Mouse (Mus musculus) frontal cortex, postnatal 14 days (tissue): ENCODE data around the gene 2010003K11Rik.
A peak's percentile ranks its signal among the peaks of the same experiment; 100 is the strongest.
"Not testable (repeated sequence)": the region's sequence is repeated elsewhere in the genome, so short reads cannot be mapped to it uniquely, and the experiment has no call there.

ENCODE experiments used
- DNase-seq, 2 experiments: peaks; one replicate each; pipeline ENCODE4 v3.0.0; 2022; ENCODE audit warnings: low spot score in 2 of 2

The 2010003K11Rik gene

DNA sequence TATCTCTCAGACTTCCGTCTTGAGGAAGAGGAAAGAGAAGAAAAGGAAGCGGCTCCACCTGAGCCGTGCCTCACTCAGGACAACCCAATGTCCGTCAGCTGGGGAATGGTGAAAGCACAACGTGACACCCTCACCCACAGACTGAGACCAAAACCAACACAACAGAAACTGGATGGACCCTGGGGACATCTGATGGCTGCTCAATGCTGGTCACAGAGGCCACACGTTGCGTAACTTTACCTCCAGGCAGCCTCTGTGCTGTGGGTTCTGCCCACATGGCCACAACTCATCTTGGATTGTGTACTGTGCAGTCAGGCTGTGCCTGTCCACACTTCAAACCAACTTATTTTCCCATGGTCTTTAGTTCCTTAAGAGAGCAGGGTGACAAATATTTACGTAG lies 36.4 kb downstream of the 2010003K11Rik start:
- DNase-seq, result no peak

DNA sequence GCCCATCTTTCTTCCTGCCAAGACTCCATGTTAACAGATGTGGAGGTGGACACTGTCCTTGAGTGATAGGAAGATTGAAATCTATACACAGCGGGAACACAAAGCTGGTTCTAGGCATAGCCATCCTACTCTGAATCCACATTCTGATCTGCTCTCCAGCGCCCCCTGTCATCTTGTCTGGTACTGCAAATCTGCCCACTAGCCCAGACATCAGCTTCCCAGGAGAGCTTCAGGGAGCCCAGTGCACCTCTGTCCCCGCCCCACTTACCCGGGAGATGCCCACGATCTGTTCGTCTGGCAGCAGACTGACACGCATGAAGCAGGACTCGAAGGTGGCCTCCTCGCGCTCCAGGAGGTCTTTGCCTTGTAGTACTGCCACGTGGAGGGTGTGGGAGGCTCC lies 42.2 kb downstream of the 2010003K11Rik start:
- DNase-seq, result peak in 1 of 2 experiments; percentile 43

DNA sequence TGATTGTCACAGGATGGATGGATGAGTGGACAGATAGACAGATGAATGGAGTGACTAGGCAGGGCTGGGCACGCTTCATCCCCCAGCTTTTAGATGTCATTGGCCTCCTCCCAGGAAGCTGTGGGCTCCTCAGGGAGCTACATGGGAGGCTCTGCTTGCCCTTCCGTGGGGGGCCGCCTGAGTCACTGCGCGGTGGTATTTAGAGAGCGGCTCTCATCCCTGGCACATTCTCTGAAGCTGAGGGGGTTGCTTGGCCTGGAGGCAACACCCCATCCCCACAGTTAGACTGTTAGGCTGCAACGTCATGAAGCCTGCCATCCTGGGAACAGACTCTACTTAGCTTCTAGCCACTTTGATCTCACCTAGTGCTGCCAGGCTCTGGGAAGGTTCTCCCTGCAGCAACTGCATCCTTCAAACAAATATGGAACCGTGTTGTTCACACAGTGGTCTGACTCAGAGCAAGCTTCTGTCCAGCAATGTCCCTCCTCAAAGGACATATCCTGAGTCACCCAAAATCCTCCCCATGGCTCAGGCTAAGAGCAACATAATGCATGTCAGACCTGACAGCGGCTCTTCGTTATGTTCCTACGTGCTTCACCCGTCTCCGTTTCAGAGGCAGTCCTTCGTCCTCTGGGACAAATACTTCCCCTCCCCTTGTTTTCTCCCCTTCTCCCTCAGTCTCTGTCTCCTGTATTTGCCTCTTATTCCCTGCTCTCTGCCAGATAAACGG lies 43.1 kb downstream of the 2010003K11Rik start:
- DNase-seq, result no peak

DNA sequence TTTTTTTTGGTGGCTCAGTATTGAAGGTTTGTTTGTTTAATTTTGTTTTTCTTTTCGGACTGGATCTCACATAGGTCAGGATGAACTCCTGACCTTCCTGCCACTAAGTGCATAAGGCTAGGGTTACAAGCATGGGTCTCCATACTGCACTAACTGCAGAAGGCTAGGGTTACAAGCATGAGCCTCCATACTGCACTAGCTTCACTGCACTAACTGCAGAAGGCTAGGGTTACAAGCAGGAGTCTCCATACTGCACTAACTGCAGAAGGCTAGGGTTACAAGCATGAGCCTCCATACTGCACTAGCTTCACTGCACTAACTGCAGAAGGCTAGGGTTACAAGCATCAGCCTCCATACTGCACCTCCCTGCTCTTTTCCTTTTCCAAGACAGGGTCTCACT lies 44.3 kb downstream of the 2010003K11Rik start:
- not testable (repeated sequence) for DNase-seq

DNA sequence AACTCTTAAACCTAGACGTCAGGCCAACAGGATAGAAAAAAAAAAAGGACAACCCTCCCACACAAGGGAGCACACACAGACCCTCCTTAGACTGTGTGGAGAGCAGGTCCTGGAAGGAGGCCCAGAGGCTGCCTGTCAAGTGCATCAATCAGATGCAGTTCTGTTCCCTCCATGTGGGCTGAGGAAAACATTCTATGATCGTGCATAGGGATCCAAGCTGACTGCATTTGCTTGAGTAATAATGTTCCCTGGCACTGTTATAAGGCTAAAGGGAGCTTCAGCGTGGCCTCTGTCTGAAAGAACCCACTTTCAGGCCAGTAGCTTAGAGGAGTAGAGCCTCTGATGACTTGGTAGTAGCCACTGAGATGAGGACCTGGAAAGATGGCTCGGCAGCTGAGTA lies 45.9 kb downstream of the 2010003K11Rik start:
- DNase-seq, result no peak

DNA sequence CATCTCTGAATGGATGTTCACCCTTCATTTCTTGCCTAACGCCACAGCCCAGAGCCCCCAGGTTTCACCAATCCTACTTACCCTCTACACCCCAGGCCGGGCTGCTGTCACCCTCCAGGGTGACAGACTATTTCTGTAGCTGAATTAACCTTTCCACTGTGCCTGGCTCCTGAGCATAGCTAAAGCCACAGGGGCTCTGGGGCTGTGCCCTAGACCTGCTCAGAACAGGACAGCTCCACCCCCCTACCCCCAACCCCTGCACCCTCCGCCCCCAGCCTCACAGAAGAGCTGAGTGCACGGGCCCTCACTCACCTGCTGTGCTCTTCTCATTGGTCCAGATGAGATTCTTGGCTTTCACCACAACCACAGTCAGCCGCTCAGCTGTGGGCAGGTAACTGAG lies 46.4 kb downstream of the 2010003K11Rik start:
- DNase-seq, result no peak

DNA sequence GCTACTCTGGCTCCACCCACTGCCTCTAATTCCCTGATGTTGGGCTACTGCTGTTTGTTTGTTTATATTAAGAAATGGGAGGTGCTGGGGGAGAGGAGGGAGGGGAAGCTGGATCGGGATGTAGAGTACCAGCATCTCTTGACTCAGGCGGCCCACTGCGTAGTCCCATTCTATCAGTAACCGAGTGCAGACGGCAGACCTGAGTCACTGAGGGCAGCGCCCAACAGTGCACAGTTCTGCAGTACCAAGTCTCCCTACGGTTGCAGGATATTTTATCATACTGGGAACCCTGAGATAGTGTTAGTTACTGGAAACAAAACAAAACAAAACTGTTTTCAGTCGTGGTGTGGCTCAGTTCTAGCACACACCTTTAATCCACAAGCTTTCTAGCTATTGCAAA lies 47.3 kb downstream of the 2010003K11Rik start:
- no peak for DNase-seq

DNA sequence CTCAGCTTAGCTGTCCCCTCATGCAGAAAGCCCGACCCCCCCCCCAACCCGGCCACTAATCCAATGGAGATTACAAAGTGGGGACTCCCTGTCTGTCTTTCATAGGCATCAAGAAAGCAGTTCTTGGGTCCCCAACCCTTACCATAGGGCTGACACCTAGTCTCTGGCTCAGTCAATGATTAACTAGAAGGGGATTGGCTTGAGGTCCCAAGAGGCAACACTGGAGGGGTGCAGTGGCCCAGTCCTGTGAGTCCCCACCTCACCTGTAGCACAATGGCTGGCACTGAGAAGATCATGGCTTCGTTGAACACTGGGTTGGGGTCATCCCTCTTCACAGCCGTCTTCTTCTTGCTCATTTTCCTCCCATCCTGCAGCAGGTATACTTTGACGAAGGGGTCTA lies 47.7 kb downstream of the 2010003K11Rik start:
- no peak for DNase-seq

- no peak for DNase-seq
These were observed 49.2 kb downstream of the 2010003K11Rik start for GRCm38 (mm10) chr19:4449230-4449629.

DNA sequence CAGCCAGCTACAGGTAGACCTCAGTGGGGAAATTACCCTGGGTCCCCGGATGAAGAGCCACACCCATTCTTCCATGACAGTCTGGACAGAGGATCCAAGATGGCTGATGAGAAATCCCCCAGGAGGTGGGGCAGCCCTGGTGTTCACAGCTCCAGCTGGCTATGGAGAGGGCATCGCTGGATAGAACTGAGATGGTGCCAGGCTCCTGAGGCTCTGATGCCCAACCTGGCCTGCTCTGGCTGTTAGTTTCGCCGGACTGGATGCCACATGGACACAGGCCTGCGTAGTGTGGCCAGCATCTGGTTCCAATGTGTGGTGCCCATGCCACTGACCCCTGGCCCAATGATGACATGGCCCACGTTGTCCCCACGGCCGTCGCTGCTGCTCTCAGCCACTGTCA lies 50.9 kb downstream of the 2010003K11Rik start:
- DNase-seq, result no peak
